12 mouse cellular contexts compared by ENCODE assay signal in the genomic region with DNA sequence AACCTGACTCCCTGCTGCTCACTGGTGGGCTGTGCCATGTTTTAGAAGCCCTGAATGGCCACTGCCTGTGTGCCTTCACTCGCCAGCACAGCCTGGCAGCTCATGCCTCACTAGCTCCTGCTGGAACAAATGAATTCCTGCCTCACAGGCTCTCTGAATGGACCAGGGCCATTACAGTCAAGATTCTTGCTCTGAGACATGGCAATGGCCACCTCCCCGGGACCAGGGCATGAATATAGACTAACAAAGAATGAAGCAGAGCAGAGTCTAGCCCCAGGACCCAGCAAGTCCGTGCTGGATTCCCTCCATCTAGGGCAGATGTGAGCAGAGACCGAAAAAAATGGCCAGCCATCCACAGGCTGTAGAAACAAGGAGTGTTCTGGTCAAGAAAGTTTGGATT. TPM values are rescaled to one million over a fixed set of nuclear protein-coding genes. Genes with fewer than 3 reads are reported as not detected.
DNase-seq lines count a peak whose midpoint lies in the region; ATAC-seq lines count a peak whose summit lies in the region.
"Had no signal": no experiment of that assay in that cellular context is flagged by ENCODE, and none has a peak within 500 bp of the region (broad histone marks: within the 10 kb centered on the region; RNA-seq: fewer than 3 reads in every experiment).

No protein-coding gene starts in this region.

- intact Hi-C loops in gastrocnemius, postnatal 36 days (cut with DNase I), result no loop called here
- intact Hi-C loops in left cerebral cortex, postnatal 25 days (cut with DNase I), result no loop called here

- no peaks in the 10 kb centered on the region for H3K36me3 ChIP-seq in forebrain, embryonic 10.5 days (replicated peaks)
- no peaks in the 10 kb centered on the region for H3K36me3 ChIP-seq in forebrain, embryonic 14.5 days (ENCODE audit: control insufficient read depth, insufficient read depth, low read length)
- H3K36me3 ChIP-seq in forebrain, embryonic 13.5 days (ENCODE audit: poor library complexity, severe bottlenecking), result peaks cover 9% of the 10 kb centered on the region; the same call in 1 of the 2 replicates
- no peaks in the 10 kb centered on the region for H3K36me3 ChIP-seq in limb, embryonic 11.5 days (ENCODE audit: control insufficient read depth, insufficient read depth, low read length)
- H3K36me3 ChIP-seq: heart, embryonic 15.5 days had no signal

- DNase-seq in forebrain, embryonic 10.5 days (ENCODE audit: extremely low spot score, low spot score), result peak; percentile 46
- DNase-seq in forebrain, embryonic 14.5 days (ENCODE audit: low spot score), result no peak
- DNase-seq in Muller cell, postnatal 12 days (ENCODE audit: inconsistent ontology term), result peak; percentile 36
- DNase-seq in limb, embryonic 11.5 days (ENCODE audit: low spot score), result peak; percentile 60
- no peak for DNase-seq in gastrocnemius, postnatal 36 days
- no peak for DNase-seq in ovary, postnatal 10 days (ENCODE audit: low spot score)
- DNase-seq in left cerebral cortex, postnatal 25 days (ENCODE audit: low spot score in 2 of 2), result no peak

- no peak overlapping the region for H3K4me2 ChIP-seq in forebrain, embryonic 14.5 days (ENCODE audit: low read length)
- H3K4me2 ChIP-seq in forebrain, embryonic 13.5 days, result peak overlapping the region; percentile 20
- H3K4me2 ChIP-seq in limb, embryonic 11.5 days (ENCODE audit: low read depth, severe bottlenecking), result 0 out of 2 replicates have a peak overlapping the region, but pooled peaks have one; percentile 1
- H3K4me2 ChIP-seq: embryonic facial prominence, embryonic 13.5 days; heart, embryonic 15.5 days; liver, embryonic 11.5 days had no signal

- peak overlapping the region; percentile 20; the same call in 1 of the 2 replicates for H3K4me3 ChIP-seq in forebrain, embryonic 10.5 days
- H3K4me3 ChIP-seq in forebrain, embryonic 14.5 days (ENCODE audit: low read depth, low read length), result no peak overlapping the region
- H3K4me3 ChIP-seq in forebrain, embryonic 13.5 days, result no peak overlapping the region
- no peak overlapping the region for H3K4me3 ChIP-seq in limb, embryonic 11.5 days (ENCODE audit: low read depth, low read length)
- H3K4me3 ChIP-seq: embryonic facial prominence, embryonic 13.5 days; heart, embryonic 15.5 days had no signal

- no peaks in the 10 kb centered on the region for H3K27me3 ChIP-seq in forebrain, embryonic 10.5 days (ENCODE audit: poor library complexity, severe bottlenecking)
- H3K27me3 ChIP-seq in forebrain, embryonic 14.5 days (replicated peaks; ENCODE audit: control insufficient read depth, insufficient read depth, low read length), result no peaks in the 10 kb centered on the region
- 0 out of 2 replicates have a peak, but pooled peaks cover 3% of the 10 kb centered on the region for H3K27me3 ChIP-seq in forebrain, embryonic 13.5 days
- no peaks in the 10 kb centered on the region for H3K27me3 ChIP-seq in limb, embryonic 11.5 days (ENCODE audit: control insufficient read depth, insufficient read depth, low read length)
- H3K27me3 ChIP-seq: embryonic facial prominence, embryonic 13.5 days; heart, embryonic 15.5 days had no signal

- no peak overlapping the region for H3K9ac ChIP-seq in forebrain, embryonic 14.5 days (ENCODE audit: low read length)
- peak overlapping the region; percentile 13 for H3K9ac ChIP-seq in forebrain, embryonic 13.5 days
- no peak overlapping the region for H3K9ac ChIP-seq in limb, embryonic 11.5 days (ENCODE audit: low read length)
- H3K9ac ChIP-seq: embryonic facial prominence, embryonic 13.5 days; heart, embryonic 15.5 days had no signal

- no peaks in the 10 kb centered on the region for H3K9me3 ChIP-seq in forebrain, embryonic 10.5 days
- no peaks in the 10 kb centered on the region for H3K9me3 ChIP-seq in forebrain, embryonic 14.5 days (replicated peaks; ENCODE audit: control insufficient read depth, low read length)
- H3K9me3 ChIP-seq in forebrain, embryonic 13.5 days (replicated peaks), result no peaks in the 10 kb centered on the region
- no peaks in the 10 kb centered on the region for H3K9me3 ChIP-seq in limb, embryonic 11.5 days (ENCODE audit: control insufficient read depth, low read length)
- H3K9me3 ChIP-seq: embryonic facial prominence, embryonic 13.5 days; heart, embryonic 15.5 days had no signal

- peaks cover 36% of the 10 kb centered on the region for H3K4me1 ChIP-seq in forebrain, embryonic 10.5 days
- peaks cover 21% of the 10 kb centered on the region for H3K4me1 ChIP-seq in forebrain, embryonic 14.5 days (ENCODE audit: control insufficient read depth, insufficient read depth, low read length)
- H3K4me1 ChIP-seq in forebrain, embryonic 13.5 days, result peaks cover 23% of the 10 kb centered on the region
- peaks cover 7% of the 10 kb centered on the region for H3K4me1 ChIP-seq in limb, embryonic 11.5 days (ENCODE audit: control insufficient read depth, insufficient read depth, low read length)

- WGBS in forebrain, embryonic 10.5 days, result 38% methylated on average over 4 of the region's 4 CpGs
- WGBS in forebrain, embryonic 14.5 days, result 11% methylated on average over 4 of the region's 4 CpGs
- 17% methylated on average over 4 of the region's 4 CpGs for WGBS in forebrain, embryonic 13.5 days
- WGBS in limb, embryonic 11.5 days, result 27% methylated on average over 4 of the region's 4 CpGs

- ATAC-seq in forebrain, embryonic 14.5 days, result no peak; the same call in 1 of the 2 replicates
- ATAC-seq in forebrain, embryonic 13.5 days, result peak; percentile 41; the same call in 1 of the 2 replicates
- ATAC-seq in limb, embryonic 11.5 days (ENCODE audit: insufficient number of reproducible peaks, low FRiP score, low TSS enrichment, low read depth), result 0 out of 2 replicates have a peak, but pooled peaks have one; percentile 3
- ATAC-seq: intestine, postnatal 0 days had no signal

- peak overlapping the region; percentile 74 for H3K27ac ChIP-seq in forebrain, embryonic 10.5 days
- no peak overlapping the region for H3K27ac ChIP-seq in forebrain, embryonic 14.5 days (ENCODE audit: low read depth, low read length)
- H3K27ac ChIP-seq in forebrain, embryonic 13.5 days, result peak overlapping the region; percentile 40; the same call in 1 of the 2 replicates
- H3K27ac ChIP-seq in limb, embryonic 11.5 days (replicated peaks; ENCODE audit: low read depth, low read length), result peak overlapping the region; percentile 60; the same call in 1 of the 2 replicates
- H3K27ac ChIP-seq: embryonic facial prominence, embryonic 13.5 days; heart, embryonic 15.5 days had no signal

RNA-seq across cellular contexts. Expression of gene Lrguk, which starts 51.8 kb away (rescaled TPM):
- polyA plus RNA-seq in forebrain, embryonic 10.5 days (2016; fragmentation: Nextera tagmentation; extraction: Ambion mirVana), result 1.2 TPM in 2 replicates
- 1.0 and 1.1 TPM in 2 replicates for polyA plus RNA-seq in forebrain, embryonic 14.5 days (2014; fragmentation: Nextera tagmentation; extraction: Ambion mirVana)
- polyA plus RNA-seq in forebrain, embryonic 13.5 days (2015; fragmentation: Nextera tagmentation; extraction: Ambion mirVana), result 0.56 and 0.94 TPM in 2 replicates
- polyA plus RNA-seq in limb, embryonic 11.5 days (2014; fragmentation: Nextera tagmentation; extraction: Ambion mirVana), result 0.59 and 0.67 TPM in 2 replicates
- under 1 TPM in 1 of 2 experiments, not detected in 1; 0.03 TPM for total RNA-seq in gastrocnemius, postnatal 36 days (2021)
- total RNA-seq in left cerebral cortex, postnatal 25 days (2021), result 1 to 10 TPM; 3.0 to 3.6 TPM

Comparison
In these comparisons a context has a peak if more than half of its experiments do, and no peak if none do; other contexts are left out.
1. DNase-seq: peak in forebrain, embryonic 10.5 days (single experiment), Muller cell, postnatal 12 days (single experiment) and limb, embryonic 11.5 days (single experiment); none in forebrain, embryonic 14.5 days (single experiment), gastrocnemius, postnatal 36 days (0 of 2), ovary, postnatal 10 days (single experiment) and left cerebral cortex, postnatal 25 days (0 of 2).